Mouse (Mus musculus) c-Kit-negative CD71-positive TER-119-positive erythroid progenitor cells, embryonic 14.5 days (primary cell): ENCODE data around the gene Dnaaf1.

Experiments
- DNase-seq: peaks from one replicate; pipeline ENCODE4 v3.0.0-alpha.2; 2013; ENCODE audit warnings: low read depth, low spot score

Gene Dnaaf1

DNA sequence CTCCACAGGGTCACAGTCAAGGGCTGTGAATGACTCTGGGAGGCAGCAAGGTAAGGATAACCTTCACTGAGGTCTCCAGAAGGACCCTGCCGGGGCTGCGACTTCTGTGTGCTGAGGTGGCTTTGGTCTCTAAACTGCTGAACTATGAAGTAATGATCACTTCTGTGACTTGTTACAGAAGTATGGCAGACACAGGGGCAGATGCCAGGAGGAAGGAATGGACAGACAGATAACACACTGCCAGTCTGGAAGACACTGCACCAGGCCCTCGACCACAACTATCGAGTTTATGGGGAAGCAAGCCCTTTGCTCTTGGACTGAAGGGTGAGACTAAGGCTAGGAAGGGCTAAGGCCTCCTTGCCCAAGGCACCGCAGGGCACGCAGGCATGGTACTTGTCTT lies 3.9 kb upstream of the Dnaaf1 start:
- DNase-seq, result no peak

DNA sequence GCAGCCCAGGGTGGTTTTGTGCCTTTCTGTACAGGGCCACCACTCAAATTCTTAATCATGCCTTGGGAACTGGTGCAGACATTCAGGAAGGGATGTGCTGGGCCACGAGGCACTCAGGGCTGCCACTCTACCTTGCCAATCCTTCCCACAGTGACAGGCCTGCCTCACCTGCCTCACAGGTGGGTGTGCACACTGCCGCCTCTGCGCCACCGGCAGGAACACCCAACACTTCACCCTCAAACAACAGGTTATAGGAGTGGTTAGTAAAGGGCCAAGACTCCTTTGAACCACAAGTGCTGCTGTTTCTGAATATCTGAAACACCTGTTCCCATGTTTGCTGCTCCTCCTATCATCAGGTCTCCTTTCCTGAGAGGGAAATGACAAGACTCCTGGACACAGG lies 2.6 kb upstream of the Dnaaf1 start:
- no peak for DNase-seq

DNA sequence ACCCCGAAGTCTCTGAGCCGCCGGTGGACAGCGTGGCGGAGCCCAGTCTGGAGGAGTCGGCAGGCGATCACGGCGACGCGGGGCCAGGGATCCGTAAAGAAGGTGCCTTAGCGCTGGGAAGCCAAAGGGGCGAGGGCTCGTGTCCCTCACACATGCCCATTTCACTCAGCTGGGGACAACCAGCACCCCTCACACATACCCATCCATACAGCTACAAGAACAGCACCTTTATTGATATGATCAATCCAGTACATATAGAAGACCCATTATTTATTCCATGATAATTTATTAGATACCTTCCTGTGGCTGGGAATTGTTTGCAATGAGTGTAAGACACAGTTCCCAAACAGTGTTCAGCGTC lies 311 bp downstream of the Dnaaf1 start:
- no peak for DNase-seq

DNA sequence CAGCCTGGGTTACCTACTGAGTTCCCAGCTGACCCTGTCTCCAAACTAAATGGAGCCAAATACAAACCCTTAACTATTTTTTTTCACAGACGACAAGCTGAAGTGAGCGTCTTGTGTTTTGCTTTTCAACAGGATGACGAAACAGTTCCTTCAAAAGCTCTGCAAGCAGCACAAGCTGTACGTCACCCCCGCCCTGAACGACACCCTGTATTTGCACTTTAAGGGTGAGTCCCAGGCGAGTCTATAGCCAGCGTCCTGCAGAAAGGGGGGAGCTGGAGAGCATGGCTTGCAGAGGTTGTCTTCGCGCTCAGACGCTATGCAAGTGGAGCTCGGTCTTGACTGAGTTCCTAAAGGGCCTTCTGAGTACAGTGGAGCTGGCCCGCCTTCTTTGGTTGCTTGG lies 4.1 kb downstream of the Dnaaf1 start:
- DNase-seq, result no peak

DNA sequence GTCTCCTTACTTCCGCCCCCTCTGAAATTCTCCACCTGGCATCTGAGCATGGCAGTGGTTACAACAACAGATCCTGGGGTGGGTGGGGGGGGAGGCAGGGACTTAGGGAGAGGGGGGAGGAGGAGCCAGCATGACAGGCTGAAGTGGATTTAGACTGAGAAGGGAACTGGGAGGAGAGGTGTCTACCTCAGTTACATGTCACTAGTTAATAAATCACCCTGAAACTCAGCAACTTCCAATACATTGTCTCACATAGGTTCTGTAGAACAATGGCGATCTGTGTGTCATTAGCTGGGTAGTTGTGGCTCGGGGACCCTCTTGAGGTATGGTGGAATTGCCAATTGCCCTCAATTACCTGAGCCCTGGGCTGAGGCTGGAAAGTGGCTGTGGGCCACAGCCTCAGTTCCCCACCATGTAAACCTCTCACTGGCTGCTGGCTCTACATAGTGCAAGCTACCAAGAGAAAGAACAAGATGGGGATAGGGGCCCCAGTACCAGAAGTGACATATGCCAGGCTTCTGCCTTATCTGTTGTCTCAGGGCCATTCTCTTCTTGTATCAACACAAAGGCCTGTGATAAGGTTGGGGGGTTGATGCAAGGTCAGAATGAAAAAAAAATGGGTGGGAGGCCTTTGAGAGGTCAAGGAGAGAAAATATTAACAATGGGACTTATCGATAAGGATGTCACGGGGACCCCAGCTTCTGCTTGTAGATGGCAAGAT lies 5.6 kb downstream of the Dnaaf1 start:
- DNase-seq, result no peak

DNA sequence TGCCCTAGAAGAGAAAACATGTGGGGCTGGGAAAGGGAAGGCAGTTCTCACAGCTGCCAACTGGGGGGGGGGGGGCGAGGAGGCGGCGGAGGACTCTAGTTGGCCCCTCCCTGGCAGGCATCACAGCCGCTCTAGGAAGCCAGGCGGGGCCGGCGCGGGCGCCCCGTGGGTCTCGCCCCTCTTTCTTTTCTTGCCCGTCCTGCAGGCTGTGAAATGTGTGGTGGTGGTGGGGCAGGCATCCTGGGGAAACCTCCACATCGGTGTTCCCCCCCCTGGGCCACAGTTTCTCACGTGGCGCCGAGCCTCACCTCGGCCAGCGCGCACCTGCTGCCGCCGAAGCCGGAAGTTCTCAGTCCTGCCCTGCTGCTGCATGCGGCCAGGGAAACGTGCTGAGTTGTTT lies 10.9 kb downstream of the Dnaaf1 start:
- no peak for DNase-seq

DNA sequence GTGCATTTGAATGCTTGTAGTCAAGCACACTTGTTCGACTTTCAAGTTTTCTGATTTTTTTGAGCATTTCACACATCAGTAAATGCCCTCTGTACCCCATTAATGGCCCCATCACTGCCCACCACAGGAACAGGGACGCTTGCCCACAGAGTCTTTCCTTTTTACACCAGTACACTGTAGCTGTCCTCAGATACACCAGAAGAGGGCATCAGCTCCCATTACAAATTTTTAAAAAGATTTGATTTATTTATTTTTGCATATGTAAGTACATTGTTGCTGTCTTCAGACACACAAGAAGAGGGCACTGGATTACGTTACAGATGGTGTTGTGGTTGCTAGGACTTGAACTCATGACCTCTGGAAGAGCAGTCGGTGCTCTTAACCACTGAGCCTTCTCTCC lies 13.3 kb downstream of the Dnaaf1 start:
- DNase-seq, result no peak

DNA sequence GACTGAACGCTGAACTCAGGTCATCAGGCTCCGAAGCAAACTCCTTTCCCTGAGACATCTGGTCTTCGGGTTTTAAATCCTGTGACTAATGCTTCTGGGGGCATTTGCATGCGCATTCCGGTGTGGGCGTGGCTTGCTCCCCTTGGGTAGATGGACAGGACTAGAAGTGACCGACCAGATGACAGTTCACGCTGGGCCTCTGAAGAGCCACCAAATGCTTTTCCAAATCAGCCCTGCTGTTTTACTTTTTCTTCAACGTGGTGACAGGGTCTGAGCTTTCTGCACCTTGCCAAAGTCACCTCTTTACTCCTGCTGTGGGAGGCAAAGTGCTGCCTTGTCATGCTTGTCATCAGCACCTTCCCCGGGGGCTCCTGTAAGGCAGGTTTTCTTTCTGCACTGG lies 13.8 kb downstream of the Dnaaf1 start:
- DNase-seq, result no peak

DNA sequence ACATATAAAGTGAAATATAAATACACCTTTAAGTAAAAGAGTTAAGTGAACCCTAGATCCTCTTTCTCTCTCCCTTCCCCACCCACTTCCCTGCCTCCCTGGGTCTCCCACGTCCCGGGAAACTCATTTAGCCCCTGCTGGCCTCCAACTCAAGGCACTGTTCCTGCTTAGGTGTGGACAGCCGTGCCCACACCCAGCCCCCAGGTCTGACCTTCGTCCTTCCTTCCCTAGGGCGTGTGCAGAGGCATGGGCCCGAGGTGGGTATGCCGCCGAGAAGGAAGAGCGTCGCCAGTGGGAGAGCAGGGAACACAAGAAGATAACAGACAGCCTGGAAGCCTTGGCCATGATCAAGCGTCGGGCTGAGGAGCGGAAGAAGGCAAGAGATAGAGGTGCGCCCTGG lies 15.3 kb downstream of the Dnaaf1 start:
- DNase-seq, result no peak

DNA sequence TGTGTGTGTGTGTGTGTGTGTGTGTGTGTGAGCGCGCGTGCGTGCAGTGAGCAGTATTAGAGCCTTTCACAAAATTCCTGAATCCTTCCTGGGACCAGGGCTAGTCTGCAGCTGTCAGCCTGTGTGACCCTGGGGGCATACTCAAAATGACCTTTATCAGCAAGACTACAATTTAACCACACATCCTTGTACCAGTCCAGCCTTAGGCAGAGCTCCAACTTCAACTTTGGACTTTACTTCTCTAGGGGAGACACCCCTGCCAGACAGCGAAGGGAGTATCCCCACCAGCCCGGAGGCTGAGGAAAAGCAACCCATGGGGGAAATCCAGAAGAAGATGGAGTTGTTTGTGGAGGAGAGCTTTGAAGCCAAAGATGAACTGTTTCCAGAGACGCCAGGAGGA lies 16.4 kb downstream of the Dnaaf1 start:
- no peak for DNase-seq

DNA sequence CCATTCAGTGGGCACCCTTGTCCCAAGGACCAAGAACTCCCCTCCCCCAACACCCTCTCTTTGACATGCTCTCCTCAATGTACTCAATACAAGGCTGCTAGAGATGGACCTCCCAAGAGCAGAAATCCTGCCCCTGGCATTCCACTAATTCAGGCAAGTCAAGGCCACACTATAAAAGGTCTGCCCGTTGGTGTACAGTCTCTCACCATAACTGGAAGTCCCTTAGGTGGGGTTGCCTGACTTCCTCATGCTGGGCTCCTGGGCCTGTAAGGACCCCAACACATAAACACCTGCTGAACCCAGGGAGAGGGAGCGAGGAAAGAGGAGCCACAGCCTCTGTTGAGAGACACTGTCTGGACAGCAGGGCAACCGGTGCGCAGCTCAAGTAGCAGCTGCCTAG lies 28.7 kb downstream of the Dnaaf1 start:
- DNase-seq, result no peak

DNA sequence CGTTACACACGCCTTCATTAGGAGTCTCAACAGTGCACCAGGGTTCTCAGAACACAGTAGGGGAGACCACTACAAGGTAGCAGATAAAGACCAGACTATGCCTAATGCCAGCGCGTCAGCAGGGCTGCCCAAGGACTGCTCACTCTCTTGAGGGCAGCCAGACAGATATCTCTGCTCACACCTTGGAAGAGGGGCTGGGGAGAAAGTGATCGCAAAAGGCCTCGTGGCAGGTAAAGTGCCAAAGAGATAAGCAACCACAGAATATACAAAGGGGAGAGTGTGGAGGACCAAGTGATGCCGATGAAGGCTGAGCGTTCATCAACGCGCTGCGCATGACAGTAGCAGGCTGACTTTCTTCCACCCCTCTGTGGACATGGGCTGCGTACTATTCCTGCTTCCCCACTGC lies 29.4 kb downstream of the Dnaaf1 start:
- peak; percentile 12 for DNase-seq

DNA sequence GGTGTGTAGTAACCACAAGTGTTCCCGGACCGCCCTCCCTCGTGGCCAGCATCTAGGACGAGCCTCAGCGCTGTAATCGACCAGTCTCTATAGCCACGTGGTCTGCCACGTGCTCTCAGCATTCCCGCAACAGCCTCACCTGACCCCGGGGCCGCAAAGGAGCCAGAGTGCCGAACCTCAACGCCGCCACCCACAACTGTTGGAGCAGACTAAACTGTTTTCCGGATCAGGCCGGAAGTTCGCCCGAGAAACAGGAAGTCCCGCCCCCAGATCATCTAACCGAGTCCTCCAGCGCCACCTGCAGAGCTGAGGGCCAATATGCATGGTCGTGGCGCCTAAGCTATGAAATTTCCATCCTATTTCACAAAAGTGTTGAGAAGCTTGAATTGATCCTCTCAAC lies 30.0 kb downstream of the Dnaaf1 start, which contains the start of gene Taf1c:
TSS of gene Taf1c (minus strand) at position 227 of the 400 bp plus-strand sequence.
- peak; percentile 88 for DNase-seq

DNA sequence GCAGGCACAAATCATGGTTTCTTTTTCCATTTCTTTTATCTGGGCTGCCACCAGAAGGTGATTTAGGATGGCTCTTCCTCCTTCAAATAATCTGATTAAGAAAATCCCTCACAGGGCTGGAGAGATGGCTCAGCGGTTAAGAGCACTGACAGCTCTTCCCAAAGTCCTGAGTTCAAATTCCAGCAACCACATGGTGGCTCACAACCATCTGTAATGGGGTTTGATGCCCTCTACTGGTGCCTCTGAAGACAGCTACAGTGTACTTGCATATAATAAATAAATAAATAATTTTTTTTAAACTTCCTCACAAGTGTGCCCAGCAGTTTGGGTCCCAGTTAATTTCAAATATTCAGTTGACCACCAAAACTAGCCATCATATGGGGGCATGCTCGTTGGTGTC lies 31.2 kb downstream of the Dnaaf1 start:
- no peak for DNase-seq

DNA sequence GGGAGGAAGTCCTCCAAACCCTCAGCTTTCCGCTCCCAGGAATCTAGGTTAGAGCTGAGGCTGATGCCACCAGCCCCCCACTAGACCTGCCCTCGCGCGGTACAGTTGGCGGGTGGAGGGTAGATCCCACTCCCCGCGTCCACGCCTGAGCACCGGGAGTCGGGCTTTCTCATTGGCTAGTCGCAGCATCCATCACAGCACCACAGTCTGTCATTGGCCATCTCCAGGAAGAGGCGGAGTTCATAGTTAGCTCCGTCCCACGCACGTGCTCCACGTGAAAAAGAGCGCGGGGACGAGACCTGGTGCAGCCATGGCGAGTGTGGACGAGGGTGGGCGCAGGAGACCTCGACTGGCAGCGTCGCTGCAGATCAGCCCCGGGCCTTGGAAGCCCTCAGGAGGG lies 37.4 kb downstream of the Dnaaf1 start, which contains the start of gene Adad2:
TSS of gene Adad2 (plus strand) at position 277 of the 400 bp plus-strand sequence.
- no peak for DNase-seq

DNA sequence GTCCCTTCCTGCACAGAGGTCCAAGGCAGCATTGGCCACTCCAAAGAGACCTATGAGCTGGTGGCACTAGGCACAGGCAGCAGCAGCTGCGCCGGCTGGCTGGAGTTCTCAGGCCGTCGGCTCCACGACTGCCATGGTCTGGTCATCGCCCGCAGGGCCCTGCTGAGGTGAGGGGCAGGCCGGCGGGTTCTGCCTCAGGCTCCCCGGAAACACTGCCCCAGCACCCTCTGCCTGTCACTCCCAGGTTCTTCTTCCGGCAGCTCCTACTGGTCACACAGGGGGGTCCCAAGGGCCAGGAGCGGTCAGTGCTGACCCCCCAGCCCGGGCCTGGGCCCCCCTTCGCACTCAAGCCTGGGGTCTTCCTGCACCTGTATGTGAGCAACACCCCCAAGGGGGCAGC lies 40.1 kb downstream of the Dnaaf1 start:
- DNase-seq, result no peak

DNA sequence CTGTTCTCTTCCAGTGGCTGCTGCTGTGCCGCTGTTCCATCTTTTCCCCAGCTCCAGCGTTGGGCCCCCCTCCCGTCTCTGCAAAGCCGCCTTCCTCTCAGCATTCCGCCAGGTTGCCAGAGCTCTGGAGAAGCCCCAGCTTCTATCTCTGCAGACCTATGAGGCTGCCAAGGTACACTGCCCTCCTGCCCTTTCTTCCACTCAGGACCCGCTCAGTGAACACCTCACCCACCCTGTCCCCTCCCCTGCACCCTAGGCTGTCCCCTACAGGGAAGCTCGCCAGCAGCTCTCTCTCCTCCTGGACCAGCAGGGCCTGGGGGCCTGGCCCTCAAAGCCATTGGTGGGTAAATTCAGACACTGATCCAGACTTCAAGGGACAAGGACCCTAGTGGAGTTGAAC lies 41.3 kb downstream of the Dnaaf1 start:
- DNase-seq, result no peak

DNA sequence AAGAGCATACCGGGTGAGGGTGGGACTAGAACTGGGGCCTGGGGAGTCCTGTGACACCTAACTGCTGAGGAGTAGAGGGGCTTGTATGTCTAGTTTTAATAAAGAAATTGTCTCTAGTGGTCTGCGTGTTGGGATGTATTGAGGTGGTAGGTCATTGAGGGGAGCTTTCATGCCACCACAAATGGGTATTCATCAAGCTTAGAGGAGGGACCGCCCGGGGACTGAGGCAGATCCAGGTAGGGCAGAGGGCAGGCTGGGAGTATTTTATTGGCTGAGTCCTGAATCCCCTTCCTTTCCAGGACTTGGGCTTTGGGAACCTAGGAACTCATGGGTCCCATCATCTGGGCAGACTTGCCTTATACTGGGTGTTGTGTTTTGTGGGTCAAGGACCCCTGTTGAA lies 41.8 kb downstream of the Dnaaf1 start:
- no peak for DNase-seq

DNA sequence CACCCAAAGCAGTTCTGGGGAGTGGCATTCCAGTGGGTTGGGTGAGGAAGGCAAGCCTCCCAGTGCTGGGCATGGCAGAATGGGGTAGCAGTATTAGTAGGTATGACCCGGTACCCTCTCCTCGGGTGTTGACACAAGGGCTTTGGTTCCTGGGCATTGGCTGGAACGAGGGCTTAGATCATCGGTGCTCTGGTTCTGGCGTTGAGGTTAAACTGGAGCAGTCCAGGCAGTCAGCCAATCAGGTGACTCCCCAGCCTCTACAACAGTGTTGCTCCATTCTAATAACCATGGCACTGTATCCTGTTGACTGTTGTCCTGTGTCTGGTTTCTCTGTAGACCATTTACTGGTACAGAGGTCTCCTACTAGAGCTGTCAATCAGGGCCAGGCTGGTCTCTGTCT lies 42.6 kb downstream of the Dnaaf1 start:
- no peak for DNase-seq

DNA sequence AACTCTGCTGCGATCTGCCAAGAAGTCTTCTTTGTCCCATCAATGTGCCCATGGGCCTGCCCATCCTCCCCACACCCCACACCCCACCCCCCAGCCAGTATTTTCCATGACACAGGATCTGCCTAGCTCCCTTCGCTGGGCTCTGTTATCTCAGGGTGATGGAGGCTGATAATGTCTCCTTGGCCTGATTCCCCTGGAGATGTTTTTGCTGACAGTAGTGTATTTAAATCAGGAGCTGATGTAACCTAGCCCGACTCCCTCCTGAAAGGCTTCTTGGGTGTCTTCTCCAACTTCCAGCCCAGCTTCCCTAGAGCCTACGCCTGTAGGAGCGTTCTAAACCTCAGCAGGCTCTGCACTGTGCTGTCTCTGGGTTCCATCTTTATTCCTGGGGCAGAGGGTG lies 43.9 kb downstream of the Dnaaf1 start:
- no peak for DNase-seq

DNA sequence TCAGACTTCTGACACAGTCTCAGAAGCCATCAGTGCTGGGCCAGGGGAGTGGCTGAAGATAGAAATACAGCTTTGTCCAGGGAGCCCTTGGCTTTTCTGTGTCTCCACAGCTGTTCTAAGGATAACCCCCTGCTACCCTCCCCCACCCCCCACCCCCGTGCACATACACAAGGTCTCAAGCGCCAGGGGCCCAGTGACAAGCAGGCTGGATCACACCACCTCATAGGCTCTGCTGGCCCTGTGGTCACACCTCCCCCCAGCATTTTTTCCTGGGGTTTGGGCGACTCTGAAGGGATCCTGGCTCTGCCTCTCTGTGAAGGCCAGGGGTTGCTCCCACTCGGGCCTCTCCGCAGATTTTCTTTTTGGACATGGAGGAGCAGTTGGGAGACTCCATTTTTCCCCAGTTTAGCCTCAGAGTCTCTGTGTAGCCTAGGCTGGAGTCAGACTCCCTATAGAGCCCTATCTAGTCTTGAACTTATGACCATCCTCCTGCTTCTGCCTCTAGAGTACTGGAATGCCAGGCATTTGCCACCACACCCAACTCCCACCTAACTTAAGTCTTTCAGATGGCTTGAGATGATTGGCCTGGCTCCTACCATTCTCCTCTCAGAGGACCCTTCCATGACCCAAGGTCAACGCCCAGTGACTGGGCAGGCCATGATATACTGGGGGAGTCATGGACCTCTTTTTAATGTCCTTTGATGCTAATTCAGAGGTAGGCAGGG lies 45.2 kb downstream of the Dnaaf1 start:
- no peak for DNase-seq

DNA sequence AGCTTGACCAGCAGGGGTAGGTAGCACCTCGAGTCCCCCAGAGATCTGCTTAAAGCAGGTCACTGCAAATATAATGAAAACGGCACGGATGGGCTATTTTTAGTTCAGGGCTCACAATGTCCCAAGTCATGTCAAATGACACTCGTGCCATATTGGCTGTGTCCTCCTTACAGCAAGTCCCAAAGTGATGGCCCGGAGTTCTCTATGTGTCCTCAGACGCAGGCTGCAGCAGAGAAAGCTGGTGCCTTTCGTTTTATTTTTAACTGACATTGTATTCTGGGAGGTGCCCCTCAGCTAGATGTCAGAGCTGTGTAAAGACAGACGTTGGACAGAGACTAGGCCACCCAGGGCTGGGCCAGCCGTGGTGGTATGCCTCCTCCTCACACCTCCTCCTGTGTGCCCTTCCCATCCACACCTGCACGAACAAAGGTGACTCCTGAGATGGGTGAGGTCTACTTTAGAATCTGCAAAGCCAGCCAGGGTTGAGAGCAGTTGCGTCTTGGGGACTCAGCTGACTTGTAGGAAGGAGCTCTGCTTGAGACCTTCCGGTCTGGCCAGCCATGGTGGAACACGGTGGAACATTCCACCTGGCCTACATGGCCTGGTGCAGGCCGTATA lies 45.9 kb downstream of the Dnaaf1 start:
- no peak for DNase-seq

DNA sequence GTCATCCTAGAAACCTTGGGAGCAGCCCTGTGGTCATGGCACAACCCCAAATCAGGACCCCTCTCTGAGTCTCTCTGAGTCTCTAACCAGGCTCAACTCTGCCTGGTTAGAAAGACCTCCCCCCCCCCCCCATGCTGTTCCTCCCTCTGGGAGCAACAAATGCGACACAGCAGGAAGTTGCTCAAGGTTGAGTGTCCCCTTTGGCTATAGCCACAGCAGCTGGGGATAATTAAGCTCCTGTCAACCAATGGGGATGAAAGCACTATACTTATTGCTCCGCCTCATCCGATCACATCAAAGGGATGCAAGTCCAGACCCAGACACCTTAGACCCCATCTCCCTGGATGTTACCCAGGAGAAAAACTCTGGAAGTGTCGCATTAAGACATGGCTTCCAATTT lies 47.5 kb downstream of the Dnaaf1 start:
- DNase-seq, result no peak
